Mouse (Mus musculus) ES-E14 (cell line): Measurements from ENCODE around the gene Bach1. TPM values are rescaled to one million over a fixed set of nuclear protein-coding genes. Genes with fewer than 3 reads are reported as not detected.

Experiments
- DNase-seq: peaks from one replicate; pipeline ENCODE4 v3.0.0-alpha.2; 2013; ENCODE audit warnings: low read depth, low spot score
- H3K27ac ChIP-seq: 2 replicates; pipeline ENCODE4 v1.5.1; 2012; ENCODE audit warnings: low read depth, mild to moderate bottlenecking, low read length, moderate library complexity, mixed read lengths; ENCODE audit not compliant: poor library complexity, insufficient read depth, severe bottlenecking
- H3K36me3 ChIP-seq: 2 replicates; pipeline ENCODE4 v1.6.1; 2012; ENCODE audit warnings: mild to moderate bottlenecking, low read length, moderate library complexity, mixed read lengths; ENCODE audit not compliant: control insufficient read depth, poor library complexity, insufficient read depth, severe bottlenecking
- H3K4me1 ChIP-seq, 2 experiments: fragments of 150-350 bp in 1 of 2; sonication (generic) in 1 of 2; 2 replicates each; pipeline ENCODE4 v1.6.1; 2012; ENCODE audit warnings: low read length in 2 of 2, mild to moderate bottlenecking in 1 of 2, mixed read lengths in 1 of 2; ENCODE audit not compliant: control insufficient read depth in 2 of 2, insufficient read depth in 2 of 2, poor library complexity in 1 of 2
- H3K4me3 ChIP-seq, 2 experiments: fragments of 150-350 bp in 1 of 2; sonication (generic) in 1 of 2; 2 replicates each; pipeline ENCODE4 v1.5.1; 2012; ENCODE audit warnings: low read length in 2 of 2, low read depth in 1 of 2, mild to moderate bottlenecking in 1 of 2, mixed read lengths in 1 of 2; ENCODE audit not compliant: insufficient read depth in 1 of 2, poor library complexity in 1 of 2, severe bottlenecking in 1 of 2
- H3K9ac ChIP-seq: 2 replicates; pipeline ENCODE4 v1.6.1; 2012; ENCODE audit warnings: low read depth, mild to moderate bottlenecking, low read length, mixed read lengths; ENCODE audit not compliant: poor library complexity, insufficient read depth, severe bottlenecking
- H3K9me3 ChIP-seq: fragments of 150-350 bp; sonication (generic); 2 replicates; pipeline ENCODE4 v1.6.1; 2012; ENCODE audit warnings: low read depth, mild to moderate bottlenecking, low read length; ENCODE audit not compliant: control insufficient read depth, insufficient read depth
- CHD2 ChIP-seq: IDR thresholded peaks from 2 replicates; pipeline ENCODE4 v1.6.1; 2014; ENCODE audit warnings: mild to moderate bottlenecking, low read depth, low read length, inconsistent platforms
- HCFC1 ChIP-seq: IDR thresholded peaks from 2 replicates; pipeline ENCODE4 v1.6.1; 2012; ENCODE audit warnings: low read length, inconsistent platforms, borderline replicate concordance; ENCODE audit not compliant: insufficient read depth
- MAFK ChIP-seq: IDR thresholded peaks from 2 replicates; pipeline ENCODE4 v1.6.1; 2014; ENCODE audit warnings: mild to moderate bottlenecking, low read depth, low read length, inconsistent platforms; ENCODE audit not compliant: insufficient read depth
- ZC3H11A ChIP-seq: IDR thresholded peaks from 2 replicates; pipeline ENCODE4 v1.6.1; 2012; ENCODE audit warnings: low read depth, mild to moderate bottlenecking, inconsistent platforms, low read length, borderline replicate concordance
- ZNF384 ChIP-seq: IDR thresholded peaks from 2 replicates; pipeline ENCODE4 v1.6.1; 2012; ENCODE audit warnings: low read depth, low read length, inconsistent platforms
- in situ Hi-C, 2 experiments: fragments of 600-800 bp; cut with MboI; formaldehyde crosslinking; loops; one replicate each; pipeline ENCODE4 v1.15.1; 2025; ENCODE audit warnings: low sequenced_read_pairs in 2 of 2, inconsistent platforms in 1 of 2; ENCODE audit not compliant: unreplicated experiment in 2 of 2
- total RNA-seq: library from RNA; depleted of rRNA; stranded (reverse); fragments of 300-350 nt; gene quantifications from 2 replicates; pipeline ENCODE4 v1.2.3, GENCODE M21; 2012

Gene Bach1
- total RNA-seq, 1 experiment, result 19.5 TPM

DNA sequence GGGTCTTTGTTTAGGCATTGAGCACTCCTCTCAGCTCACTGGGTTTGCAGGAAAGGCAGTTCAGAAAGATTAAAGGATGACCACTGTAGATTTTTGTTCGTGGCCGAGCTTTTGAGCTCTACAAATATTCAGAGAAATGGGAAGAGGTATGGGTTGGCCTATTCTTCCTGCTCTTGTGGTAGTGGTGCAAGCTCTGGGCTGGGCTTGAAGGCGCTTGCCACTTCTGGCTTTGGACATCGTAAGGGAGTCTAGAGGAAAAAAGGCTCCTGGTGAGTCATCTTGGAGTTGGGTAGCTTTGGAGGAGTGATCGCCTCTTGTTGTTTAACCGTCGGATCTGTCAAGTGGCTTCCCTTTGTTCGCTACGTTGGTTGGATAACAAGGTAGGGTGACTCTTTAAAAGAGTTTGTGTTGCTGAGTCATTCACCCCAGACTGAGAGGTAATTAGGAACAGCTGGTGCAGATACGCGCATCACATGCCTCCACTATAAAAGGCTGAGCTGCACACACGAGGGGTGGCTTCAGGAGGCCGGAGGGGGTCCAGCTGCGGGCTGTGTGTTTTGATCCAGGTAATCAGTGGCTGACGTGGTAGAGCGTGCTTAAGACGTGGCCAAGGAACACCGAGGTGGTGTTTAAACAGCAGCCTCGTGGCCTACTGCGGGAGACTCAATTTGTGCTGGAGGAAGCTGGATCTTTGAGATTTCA, 1.1 kb downstream of the Bach1 start:
- peaks cover 8 to 13% of the 10 kb centered on the region in 2 experiments; a peak in 3 of 4 replicates for H3K4me1 ChIP-seq
- peak; percentile 51 for DNase-seq
- H3K36me3 ChIP-seq, result no peaks in the 10 kb centered on the region
- peak overlapping the region; percentile 82 for H3K27ac ChIP-seq
- peak overlapping the region; percentile 83 to 93 for H3K4me3 ChIP-seq
- H3K9me3 ChIP-seq, result no peaks in the 10 kb centered on the region
- H3K9ac ChIP-seq, result peak overlapping the region; percentile 91
- TF ChIP-seq CHD2 (no peak), HCFC1 (0 out of 2 replicates have a peak, but pooled peaks have one; percentile 9), MAFK (peak; percentile 96), ZC3H11A (no peak), ZNF384 (no peak)
- in situ Hi-C loops, result no loop called here

DNA sequence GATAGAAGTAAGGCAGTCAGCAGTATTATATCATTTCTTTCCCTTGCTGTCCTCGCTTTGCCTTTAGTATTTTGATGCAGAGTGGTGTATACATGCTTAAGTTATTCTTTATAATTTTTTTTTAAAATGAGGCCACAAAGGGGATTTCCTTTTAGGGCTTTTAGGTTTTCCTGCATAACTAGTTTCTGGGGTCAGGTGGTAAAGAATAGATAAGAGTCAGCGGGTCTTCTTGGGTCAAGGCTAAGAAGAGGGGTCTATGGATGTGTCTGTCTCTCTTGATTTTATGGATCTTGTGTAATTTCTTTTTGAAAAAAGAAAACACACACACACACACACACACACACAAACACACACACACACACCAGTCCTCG, 1.6 kb downstream of the Bach1 start:
- in situ Hi-C loops, result no loop called here
- TF ChIP-seq HCFC1 (no peak), MAFK (no peak), CHD2 (no peak), ZNF384 (no peak), ZC3H11A (no peak)
- Histone ChIP-seq H3K36me3 (no peaks in the 10 kb centered on the region), H3K4me3 (peak overlapping the region; percentile 83 to 93), H3K9ac (peak overlapping the region; percentile 73), H3K4me1 (peaks cover 8 to 13% of the 10 kb centered on the region in 2 experiments; a peak in 3 of 4 replicates), H3K9me3 (no peaks in the 10 kb centered on the region), H3K27ac (peak overlapping the region; percentile 82)
- DNase-seq, result no peak

DNA sequence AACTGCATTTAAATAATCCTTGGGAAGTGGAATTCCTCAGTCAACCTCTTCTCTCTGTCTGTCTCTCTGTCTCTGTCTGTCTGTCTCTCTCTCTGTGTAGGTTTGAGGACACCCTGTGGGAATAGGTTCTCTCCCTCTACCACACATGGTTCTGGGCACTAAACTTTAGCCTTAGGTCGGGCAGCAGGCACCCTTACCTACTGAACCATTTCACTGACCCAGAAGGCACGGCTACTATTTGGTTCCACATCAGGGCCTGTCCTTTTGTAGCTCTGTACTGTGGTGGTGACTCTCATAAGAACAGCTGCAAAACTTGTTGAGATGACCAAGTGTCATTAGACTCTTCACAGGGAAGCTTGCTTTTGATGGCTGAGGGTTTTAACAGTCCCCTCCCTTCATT, 3.1 kb downstream of the Bach1 start:
- H3K27ac ChIP-seq, result no peak overlapping the region
- no peak for DNase-seq
- H3K4me1 ChIP-seq, result peaks cover 8 to 19% of the 10 kb centered on the region in 2 experiments; a peak in 3 of 4 replicates
- in situ Hi-C loops, result no loop called here
- TF ChIP-seq MAFK, result no peak
- no peak for TF ChIP-seq HCFC1
- no peak for TF ChIP-seq ZNF384
- TF ChIP-seq CHD2, result no peak
- TF ChIP-seq ZC3H11A, result no peak
- H3K4me3 ChIP-seq, result no peak overlapping the region
- no peaks in the 10 kb centered on the region for H3K9me3 ChIP-seq
- no peaks in the 10 kb centered on the region for H3K36me3 ChIP-seq
- H3K9ac ChIP-seq, result no peak overlapping the region

DNA sequence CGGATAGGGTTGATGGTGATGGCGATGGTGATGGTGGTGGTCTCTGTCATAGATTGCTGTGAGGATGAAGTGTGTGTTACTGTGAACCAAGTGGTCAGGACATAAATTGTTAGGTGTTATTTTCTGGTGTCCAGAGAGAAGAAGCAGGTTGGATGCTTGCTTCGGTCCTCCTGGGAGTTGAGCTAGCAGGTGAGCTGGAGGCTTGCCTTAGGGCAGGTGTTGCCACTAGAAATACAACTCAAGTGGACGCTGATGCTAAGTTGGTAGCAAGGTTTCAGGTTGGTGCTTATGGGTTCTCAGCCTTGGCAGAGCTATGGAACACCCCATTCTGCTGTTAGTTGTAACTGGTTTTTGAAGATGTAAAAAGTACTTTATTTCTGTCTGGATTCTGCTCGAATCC, 4.1 kb downstream of the Bach1 start:
- in situ Hi-C loops, result no loop called here
- H3K27ac ChIP-seq, result no peak overlapping the region
- TF ChIP-seq ZNF384 (no peak), HCFC1 (no peak), CHD2 (no peak), ZC3H11A (no peak), MAFK (no peak)
- H3K36me3 ChIP-seq, result no peaks in the 10 kb centered on the region
- peaks cover 8 to 22% of the 10 kb centered on the region in 2 experiments; a peak in 3 of 4 replicates for H3K4me1 ChIP-seq
- DNase-seq, result no peak
- H3K4me3 ChIP-seq, result no peak overlapping the region
- no peak overlapping the region for H3K9ac ChIP-seq
- H3K9me3 ChIP-seq, result no peaks in the 10 kb centered on the region
